Mouse (Mus musculus) left cerebral cortex, adult 8-10 months (tissue): Measurements from ENCODE around the gene Arl11. TPM values are rescaled to one million over a fixed set of nuclear protein-coding genes. Genes with fewer than 3 reads are reported as not detected.

Experiments used
- DNase-seq, 2 experiments: peaks; one replicate each; pipeline ENCODE4 v3.0.0; 2022; ENCODE audit warnings: low spot score in 2 of 2
- total RNA-seq, 4 experiments: library from RNA; stranded (reverse); gene quantifications; 2 replicates each; pipeline ENCODE4 v1.2.4; 2022

Gene Arl11
- total RNA-seq, 4 experiments from 2014 or later = 0.32 to 3.3 (median 1.7) TPM

DNA sequence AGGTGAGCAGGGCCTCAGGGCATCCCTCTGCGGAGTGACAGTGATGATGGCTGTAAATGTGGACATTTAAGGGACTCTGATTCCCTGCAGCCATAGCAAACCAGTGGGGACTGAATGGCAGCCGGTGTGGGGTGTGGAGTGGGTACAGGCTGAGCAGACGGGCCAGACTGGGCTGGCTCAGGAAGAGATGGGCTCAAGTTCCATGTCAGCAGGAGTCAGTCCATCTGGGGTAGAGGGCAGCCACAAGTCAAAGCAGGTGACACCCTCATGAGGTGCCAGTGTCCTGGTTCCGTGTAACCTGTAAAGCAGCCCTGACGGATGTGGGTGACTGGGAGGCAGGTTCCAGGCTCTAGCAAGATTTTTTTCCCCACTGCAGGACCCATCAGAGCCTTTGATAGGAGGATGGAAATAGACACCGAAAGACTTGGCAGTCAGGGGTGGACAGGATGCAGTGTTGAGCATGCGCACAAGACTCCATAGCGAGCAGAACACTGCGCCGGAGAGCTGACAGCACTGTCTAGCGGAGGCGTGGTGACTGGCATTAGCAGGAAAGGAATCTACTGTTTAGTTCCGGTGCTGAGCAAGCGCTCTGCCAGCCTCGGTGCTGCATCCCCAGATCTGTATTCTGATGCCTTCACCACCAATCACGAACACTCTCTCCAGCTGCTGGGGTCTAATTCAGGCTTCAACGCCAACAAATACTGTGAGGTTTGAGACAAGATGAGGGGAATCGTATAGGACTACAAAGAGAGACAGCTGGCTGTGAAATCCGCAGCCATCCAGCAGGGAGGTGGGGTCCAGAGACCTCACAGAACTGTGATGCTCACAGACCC lies 18.3 kb downstream of the Arl11 start:
- peak; percentile 57 to 92 for DNase-seq

DNA sequence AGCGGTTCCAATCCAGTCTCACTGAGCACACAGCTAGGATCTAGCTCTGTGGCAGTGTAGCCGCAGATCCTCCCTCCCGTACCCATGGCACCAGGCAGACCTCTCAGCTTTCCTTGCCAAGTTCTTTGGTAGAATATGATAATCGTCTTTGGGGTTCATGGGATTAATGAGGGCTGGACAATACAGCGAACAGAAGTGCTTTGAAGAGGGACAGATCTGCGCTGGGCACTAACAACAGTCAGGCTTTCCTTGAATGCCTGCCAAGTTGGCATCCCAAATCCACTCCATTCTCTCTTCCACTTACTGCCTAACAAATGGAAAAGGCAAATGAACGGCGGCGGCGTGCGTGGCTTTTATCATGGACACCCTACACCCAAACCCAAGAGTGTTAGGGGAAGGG lies 21.0 kb downstream of the Arl11 start:
- DNase-seq = peak; percentile 25 to 61

DNA sequence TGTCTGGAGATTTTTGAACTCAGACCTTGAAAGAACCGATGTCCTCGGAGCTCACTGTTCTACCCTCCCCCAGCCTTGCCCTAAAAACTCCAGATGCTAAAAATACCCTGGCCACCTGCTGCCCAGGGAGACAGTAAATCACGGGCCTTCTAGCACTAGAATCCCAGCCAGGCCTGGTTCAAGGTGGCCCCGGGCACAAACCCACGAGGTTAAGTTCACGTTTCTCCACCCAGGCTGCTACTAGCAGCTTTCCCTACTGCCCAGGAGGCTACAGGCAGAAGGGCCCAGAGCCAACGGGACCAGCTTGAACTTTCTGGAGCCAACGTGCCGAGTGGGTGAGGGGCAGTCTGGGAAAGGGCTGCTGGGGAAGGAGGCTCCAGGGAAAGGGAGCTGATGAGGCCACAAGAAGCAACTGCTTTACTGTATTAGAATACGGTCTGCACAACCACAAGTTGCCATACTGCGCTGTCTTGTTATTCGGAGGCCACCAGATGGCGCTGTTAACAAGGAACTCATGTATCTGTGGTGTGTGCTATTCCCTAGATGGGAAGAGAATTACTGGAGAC lies 21.5 kb downstream of the Arl11 start:
- DNase-seq = peak; percentile 37 to 47

DNA sequence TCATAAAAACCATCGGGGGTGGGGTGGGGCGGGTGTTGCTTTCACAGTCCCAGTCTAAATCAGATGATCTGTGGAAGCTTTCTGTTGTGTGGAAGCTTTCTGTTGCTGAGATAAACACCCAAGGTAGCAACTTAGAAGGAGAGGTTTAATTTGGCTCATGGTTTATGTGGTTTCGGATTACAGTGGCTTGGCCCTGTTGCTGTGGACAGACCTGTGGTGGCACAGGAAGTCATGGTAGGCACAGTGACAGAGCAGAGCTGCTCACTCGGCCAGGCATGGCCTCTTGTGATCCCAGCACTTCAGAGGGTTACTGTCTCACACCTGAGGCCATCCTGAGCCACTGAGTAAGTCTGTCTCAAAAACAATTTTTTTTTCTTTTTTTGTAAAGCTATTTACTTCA lies 29.8 kb downstream of the Arl11 start:
- no peak for DNase-seq

DNA sequence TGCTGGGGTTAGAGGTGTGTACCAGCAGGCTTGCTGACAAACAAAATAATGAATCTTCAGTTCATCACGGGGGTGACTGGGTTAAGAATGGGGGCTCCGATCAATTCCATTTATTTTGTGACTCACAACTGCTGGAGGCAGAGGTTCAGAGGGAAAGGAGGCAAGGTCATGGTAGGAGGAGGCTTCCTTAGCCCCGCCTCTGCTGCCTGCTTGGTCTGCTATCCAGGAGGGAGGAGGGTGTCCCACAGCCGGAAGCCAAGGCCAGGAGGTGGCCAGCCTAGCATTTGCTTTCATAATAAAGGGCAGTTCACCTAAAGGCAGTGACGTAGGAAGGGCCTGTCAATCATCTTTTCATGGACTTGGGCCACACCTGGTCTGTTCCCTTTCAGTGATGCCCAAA lies 35.0 kb downstream of the Arl11 start:
- no peak for DNase-seq

DNA sequence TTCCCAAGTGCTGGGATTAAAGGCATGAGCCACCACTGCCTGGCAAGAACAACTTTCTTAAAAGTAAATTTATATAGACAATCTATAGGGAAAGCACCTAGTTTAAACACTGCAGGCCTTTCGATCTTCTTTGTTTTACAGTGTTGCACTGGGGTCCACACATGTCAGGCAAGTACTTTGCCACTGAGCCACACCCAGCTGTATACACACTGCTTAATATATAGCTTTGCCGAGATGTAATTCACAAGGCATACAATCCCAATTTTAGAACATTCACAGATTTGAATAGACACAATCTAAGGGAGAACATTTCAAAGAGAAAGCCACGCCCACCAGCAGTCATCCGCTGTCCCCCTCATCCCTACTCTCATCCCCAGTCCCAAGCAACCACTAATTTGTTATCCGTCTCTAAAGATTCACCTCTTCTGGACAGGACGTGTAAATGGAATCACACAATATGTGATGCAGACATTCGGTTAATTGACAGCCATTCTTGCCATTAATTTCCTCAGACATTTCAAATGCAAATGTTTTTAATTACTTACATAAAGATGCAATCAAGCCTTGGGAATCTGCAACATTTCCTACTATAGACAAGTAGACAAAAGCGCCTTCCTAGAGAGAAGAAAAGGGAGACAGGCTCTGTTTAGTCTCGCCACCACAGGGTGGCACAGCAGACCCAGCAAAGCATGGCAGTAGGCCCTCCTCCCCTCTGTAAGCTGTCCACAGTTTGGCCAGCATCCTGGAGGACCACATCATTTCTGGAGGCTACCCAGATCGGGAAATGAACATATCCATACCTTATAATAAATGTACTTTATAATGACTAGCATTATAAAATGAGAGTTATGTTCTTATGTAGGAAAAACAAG lies 37.5 kb downstream of the Arl11 start:
- no peak for DNase-seq

DNA sequence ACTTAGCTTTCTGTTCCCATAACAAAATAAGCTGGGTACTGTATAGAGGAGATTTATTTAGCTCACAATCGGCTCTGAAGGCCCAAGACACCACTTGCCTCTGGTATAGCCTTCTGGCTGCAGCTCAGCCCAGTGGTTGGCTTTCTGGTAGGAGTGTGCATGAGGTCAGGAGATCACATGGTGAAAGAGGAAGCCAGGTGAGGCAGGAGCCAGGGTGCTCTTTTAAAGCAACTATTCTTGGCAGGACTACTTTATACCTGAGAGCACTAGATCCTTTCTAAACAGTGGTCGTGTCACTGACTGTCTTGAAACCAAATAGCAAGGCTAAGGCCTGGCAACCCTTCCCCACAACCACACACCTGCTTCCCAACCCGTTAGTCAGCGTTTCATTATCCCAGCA lies 40.3 kb downstream of the Arl11 start:
- DNase-seq = no peak

DNA sequence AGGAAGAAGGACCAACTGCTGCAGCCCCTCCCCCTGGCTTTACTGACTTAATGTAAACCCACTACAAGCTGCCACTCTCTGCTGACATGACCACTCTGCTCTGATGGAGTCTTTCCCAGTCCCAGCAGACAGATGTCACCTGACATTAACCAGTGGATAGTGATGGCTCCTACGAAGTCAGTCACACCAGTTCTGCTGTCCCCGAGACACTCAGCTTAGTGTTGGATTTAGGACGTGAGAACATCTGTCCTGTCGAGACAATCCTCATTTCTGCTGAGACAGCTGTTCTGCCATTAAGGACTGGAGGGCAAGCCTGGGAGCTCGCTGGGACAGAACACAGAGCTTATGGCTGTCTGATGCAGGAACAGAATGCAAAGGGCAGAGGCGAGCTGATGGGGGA lies 41.3 kb downstream of the Arl11 start:
- DNase-seq = no peak

DNA sequence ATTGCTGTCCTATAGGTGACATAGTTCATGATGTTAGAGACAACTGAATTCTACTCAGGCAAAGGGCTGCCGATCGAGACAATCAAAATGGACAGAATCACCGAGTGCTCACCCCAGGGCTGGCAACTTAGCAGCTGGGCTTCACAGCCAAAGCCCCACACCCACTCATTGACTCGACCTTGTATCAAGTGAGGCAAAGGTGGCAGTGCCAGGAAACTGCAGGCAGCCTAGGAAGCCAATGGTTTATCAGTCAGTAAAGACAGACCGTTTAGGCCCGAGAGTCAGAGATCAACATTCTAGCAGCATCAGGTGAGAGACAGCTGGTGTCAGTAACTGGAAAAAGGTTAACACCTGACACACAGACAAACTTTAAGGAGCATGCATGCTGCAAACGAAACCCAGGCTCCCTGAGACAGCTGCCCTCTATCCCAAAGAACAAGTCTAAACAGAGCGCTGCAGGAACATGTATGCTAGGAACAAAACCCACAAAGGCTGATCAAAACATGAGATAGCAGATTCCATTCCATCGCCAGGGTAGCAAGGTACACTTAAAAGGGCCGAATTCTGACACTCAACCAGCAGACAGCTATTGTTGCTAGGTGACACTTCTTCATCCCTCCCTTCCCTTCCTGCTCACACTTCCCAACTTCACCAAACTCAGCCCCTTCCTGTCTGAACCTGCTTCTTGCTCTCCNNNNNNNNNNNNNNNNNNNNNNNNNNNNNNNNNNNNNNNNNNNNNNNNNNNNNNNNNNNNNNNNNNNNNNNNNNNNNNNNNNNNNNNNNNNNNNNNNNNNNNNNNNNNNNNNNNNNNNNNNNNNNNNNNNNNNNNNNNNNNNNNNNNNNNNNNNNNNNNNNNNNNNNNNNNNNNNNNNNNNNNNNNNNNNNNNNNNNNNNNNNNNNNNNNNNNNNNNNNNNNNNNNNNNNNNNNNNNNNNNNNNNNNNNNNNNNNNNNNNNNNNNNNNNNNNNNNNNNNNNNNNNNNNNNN lies 45.0 kb downstream of the Arl11 start:
- no peak for DNase-seq

DNA sequence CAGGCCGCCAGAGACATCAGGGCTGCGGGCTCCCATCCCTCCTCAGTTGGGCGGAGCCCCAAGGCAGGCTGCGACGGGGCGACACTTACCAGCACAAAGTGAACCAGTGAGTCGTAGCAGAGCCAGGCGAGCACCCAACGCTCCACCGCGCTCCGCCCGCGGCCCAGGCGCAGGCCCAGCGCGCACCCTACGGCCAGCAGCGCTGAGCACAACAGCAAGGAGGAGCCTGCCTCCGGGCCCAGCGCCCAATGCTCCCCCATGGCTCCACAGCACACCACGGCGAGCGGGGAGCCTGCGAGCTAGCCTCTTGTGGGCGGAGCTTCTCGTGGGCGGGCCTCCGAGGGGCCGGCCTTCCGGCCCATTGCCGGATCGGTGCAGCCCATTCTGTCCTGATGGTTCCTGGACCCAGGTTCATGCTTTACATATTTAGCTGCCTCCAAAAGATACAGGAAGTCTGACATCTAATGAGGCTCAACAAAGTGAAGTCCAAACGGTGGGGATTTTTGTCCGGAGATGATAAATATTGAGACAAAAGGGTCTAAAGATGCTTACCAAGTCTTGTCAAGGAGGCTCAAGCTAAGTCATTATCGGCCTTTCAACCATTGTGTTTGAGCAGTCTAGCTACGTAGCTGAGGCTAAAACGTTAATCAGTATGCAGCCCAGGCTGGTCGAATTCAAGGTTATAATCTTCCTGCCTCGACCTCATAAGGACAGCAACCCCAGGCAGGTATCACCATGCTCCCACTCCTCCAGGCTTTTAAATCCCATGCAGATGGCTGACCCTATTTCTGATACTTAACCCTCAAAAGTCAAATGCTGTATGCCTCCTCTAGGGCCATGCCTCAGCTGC lies 50.8 kb downstream of the Arl11 start, which contains the start of gene Ebpl:
TSS of gene Ebpl (minus strand) at position 309 of the 850 bp plus-strand sequence.
- peak; percentile 75 to 91 for DNase-seq

DNA sequence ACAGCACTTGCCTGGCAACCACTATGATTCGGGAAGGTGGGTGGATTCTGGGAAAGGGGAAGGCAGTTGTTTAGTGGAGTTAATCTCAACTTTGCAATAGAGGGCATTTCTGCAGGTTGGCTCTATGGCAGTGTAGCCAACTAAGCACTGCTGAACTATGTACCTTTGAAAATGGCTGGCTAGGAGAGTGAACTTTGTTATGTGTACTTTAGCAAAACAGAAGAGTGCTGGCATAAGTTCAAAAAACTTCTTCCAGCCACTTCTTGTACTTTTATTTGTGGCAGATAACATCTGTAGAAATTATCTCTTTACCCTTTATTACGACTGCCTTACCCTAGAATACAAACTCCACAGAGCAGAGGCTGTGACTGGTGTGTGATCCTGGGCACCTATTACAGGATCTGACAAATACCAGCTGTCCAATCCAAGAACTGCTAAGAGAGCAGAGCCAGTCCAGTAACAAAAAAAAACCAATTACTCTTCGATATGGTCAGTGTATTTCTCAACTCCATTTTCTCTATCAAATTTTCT lies 51.5 kb downstream of the Arl11 start:
- no peak for DNase-seq

Other genes with a start within 250 kb of the Arl11 start
- gene Sacs, start 171.3 kb upstream of the Arl11 start, total RNA-seq = 10 to 100 TPM; 50.2 to 62.0 (median 57.5) TPM
- gene Sgcg, start 51.3 kb upstream of the Arl11 start, total RNA-seq = under 1 TPM in 3 of 4 experiments, not detected in 1; 0.11 to 0.33 (median 0.21) TPM
- 1 to 10 TPM; 3.4 to 5.1 (median 4.3) TPM for gene Ebpl, start 50.7 kb downstream of the Arl11 start, total RNA-seq
- 10 to 100 TPM; 68.2 to 76.2 (median 72.4) TPM for gene Kpna3, start 130.1 kb downstream of the Arl11 start, total RNA-seq
- gene Spryd7, start 247.1 kb downstream of the Arl11 start, total RNA-seq = 10 to 100 TPM; 45.0 to 56.5 (median 50.8) TPM